Mouse (Mus musculus) heart, embryonic 12.5 days (tissue): ENCODE results near the gene Slc4a1. TPM values are rescaled to one million over a fixed set of nuclear protein-coding genes. Genes with fewer than 3 reads are reported as not detected.
A peak's percentile ranks its signal among the peaks of the same experiment; 100 is the strongest.

Experiments used
- ATAC-seq: fragments of 200-750 bp; cut with Nextera tagmentation; 2 replicates; pipeline ENCODE4 v1.8.0; 2017; ENCODE audit warnings: moderate TSS enrichment, moderate library complexity; ENCODE audit not compliant: insufficient number of reproducible peaks, low FRiP score
- H3K27ac ChIP-seq: fragments of 300-500 bp; sonication (generic); 2 replicates; pipeline ENCODE4 v1.5.1; 2016; ENCODE audit warnings: mild to moderate bottlenecking, moderate library complexity; ENCODE audit not compliant: poor library complexity, severe bottlenecking
- H3K27me3 ChIP-seq: fragments of 300-500 bp; sonication (generic); replicated peaks from 2 replicates; pipeline ENCODE4 v1.6.1; 2016; ENCODE audit warnings: mild to moderate bottlenecking, moderate library complexity
- H3K36me3 ChIP-seq: fragments of 300-500 bp; sonication (generic); 2 replicates; pipeline ENCODE4 v1.6.1; 2016; ENCODE audit warnings: mild to moderate bottlenecking, moderate library complexity
- H3K4me1 ChIP-seq: fragments of 300-500 bp; sonication (generic); replicated peaks from 2 replicates; pipeline ENCODE4 v1.6.1; 2016; ENCODE audit warnings: mild to moderate bottlenecking
- H3K4me2 ChIP-seq: fragments of 300-500 bp; sonication (generic); 2 replicates; pipeline ENCODE4 v1.6.1; 2016; ENCODE audit warnings: mild to moderate bottlenecking, moderate library complexity
- H3K4me3 ChIP-seq: fragments of 300-500 bp; sonication (generic); 2 replicates; pipeline ENCODE4 v1.5.1; 2016; ENCODE audit warnings: mild to moderate bottlenecking
- H3K9ac ChIP-seq: fragments of 300-500 bp; sonication (generic); 2 replicates; pipeline ENCODE4 v1.6.1; 2016; ENCODE audit warnings: mild to moderate bottlenecking, moderate library complexity
- H3K9me3 ChIP-seq: fragments of 300-500 bp; sonication (generic); replicated peaks from 2 replicates; pipeline ENCODE4 v1.6.1; 2016; ENCODE audit warnings: mild to moderate bottlenecking, moderate library complexity
- WGBS: fragments of 180-500 bp; shearing (Covaris S2); methylation state at CpG from one replicate; pipeline ENCODE4 v1.1.7; 2016; 5-methylcytosine and 5-hydroxymethylcytosine counted together
- polyA plus RNA-seq: library from polyadenylated mRNA; unstranded; fragments of >200 nt; fragmentation: Nextera tagmentation; extraction: Ambion mirVana; gene quantifications from 2 replicates; pipeline ENCODE4 v1.2.1, GENCODE M21; 2016

The Slc4a1 gene
- polyA plus RNA-seq, 1 experiment from 2014 or later = 116 TPM

GRCm38 (mm10) chr11:102406900-102407833 lies 41.2 kb upstream of the Slc4a1 start:
- H3K27ac ChIP-seq = peak overlapping the region; percentile 98
- peak overlapping the region; percentile 81 for H3K4me3 ChIP-seq
- no peaks in the 10 kb centered on the region for H3K9me3 ChIP-seq
- H3K9ac ChIP-seq = peak overlapping the region; percentile 94
- under 1% methylated on average over 85 of the region's 85 CpGs for WGBS
- ATAC-seq = peak; percentile 85
- H3K4me2 ChIP-seq = peak overlapping the region; percentile 84
- H3K4me1 ChIP-seq = peaks cover 34% of the 10 kb centered on the region
- H3K27me3 ChIP-seq = peaks cover 9% of the 10 kb centered on the region
- peaks cover 35% of the 10 kb centered on the region for H3K36me3 ChIP-seq

- peak overlapping the region; percentile 84 for H3K4me2 ChIP-seq
- H3K4me3 ChIP-seq = peak overlapping the region; percentile 81
- no peak for ATAC-seq
- H3K27ac ChIP-seq = peak overlapping the region; percentile 98
- H3K36me3 ChIP-seq = peaks cover 39% of the 10 kb centered on the region
- no peaks in the 10 kb centered on the region for H3K9me3 ChIP-seq
- peak overlapping the region; percentile 94 for H3K9ac ChIP-seq
- WGBS = 5% methylated on average over 3 of the region's 3 CpGs
- H3K4me1 ChIP-seq = peaks cover 31% of the 10 kb centered on the region
- H3K27me3 ChIP-seq = peaks cover 17% of the 10 kb centered on the region
Observed at GRCm38 (mm10) chr11:102406401-102406800, 40.4 kb upstream of the Slc4a1 start.

- Histone ChIP-seq H3K4me1 (peaks cover 26% of the 10 kb centered on the region), H3K27ac (no peak overlapping the region), H3K4me3 (peak overlapping the region; percentile 81), H3K36me3 (peaks cover 39% of the 10 kb centered on the region), H3K4me2 (peak overlapping the region; percentile 84), H3K27me3 (peaks cover 24% of the 10 kb centered on the region), H3K9ac (peak overlapping the region; percentile 94), H3K9me3 (no peaks in the 10 kb centered on the region)
- no peak for ATAC-seq
- WGBS = 79% methylated on average over 11 of the region's 11 CpGs
Observed at GRCm38 (mm10) chr11:102405544-102406285, 39.7 kb upstream of the Slc4a1 start.

GRCm38 (mm10) chr11:102404161-102405010 lies 38.4 kb upstream of the Slc4a1 start:
- WGBS = 85% methylated on average over 18 of the region's 18 CpGs
- Histone ChIP-seq H3K9ac (no peak overlapping the region), H3K4me2 (no peak overlapping the region), H3K4me3 (no peak overlapping the region), H3K9me3 (no peaks in the 10 kb centered on the region), H3K27me3 (peaks cover 37% of the 10 kb centered on the region), H3K4me1 (peaks cover 31% of the 10 kb centered on the region), H3K36me3 (peaks cover 39% of the 10 kb centered on the region), H3K27ac (no peak overlapping the region)
- ATAC-seq = no peak

- H3K4me2 ChIP-seq = no peak overlapping the region
- WGBS = 94% methylated on average over 11 of the region's 11 CpGs
- H3K27me3 ChIP-seq = peaks cover 44% of the 10 kb centered on the region
- no peak overlapping the region for H3K27ac ChIP-seq
- H3K4me1 ChIP-seq = peaks cover 30% of the 10 kb centered on the region
- no peak overlapping the region for H3K9ac ChIP-seq
- ATAC-seq = no peak
- H3K9me3 ChIP-seq = no peaks in the 10 kb centered on the region
- peaks cover 39% of the 10 kb centered on the region for H3K36me3 ChIP-seq
- no peak overlapping the region for H3K4me3 ChIP-seq
Observed at GRCm38 (mm10) chr11:102403657-102404056, 37.7 kb upstream of the Slc4a1 start.

DNA sequence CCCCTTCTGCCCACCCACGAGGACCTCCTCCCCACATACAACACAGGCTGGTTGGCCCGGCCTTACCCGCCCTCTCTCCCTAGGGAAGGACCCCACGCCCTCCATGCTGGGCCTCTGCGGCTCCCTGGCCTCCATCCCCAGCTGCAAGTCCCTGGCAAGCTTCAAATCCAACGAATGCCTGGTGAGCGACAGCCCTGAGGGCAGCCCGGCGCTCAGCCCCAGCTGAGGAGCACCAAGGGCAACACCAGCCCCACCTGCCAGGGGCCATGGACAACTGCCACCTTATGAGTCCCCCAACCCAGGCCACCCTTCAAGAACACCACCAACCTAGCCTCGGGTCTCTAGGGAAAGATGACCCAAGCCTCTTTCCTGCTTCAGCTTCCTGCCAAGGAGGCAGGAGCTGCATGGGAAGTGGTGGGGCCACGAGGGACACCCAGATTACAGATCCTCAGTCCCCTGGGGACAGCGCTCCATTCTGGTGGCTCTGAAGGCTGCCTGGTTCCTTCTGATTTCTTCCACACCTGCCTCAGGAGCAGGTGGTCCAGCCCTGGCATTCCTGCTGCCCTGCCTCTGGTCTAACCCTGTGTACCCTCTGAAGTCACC lies 36.0 kb upstream of the Slc4a1 start:
- H3K4me1 ChIP-seq = peaks cover 30% of the 10 kb centered on the region
- H3K9ac ChIP-seq = no peak overlapping the region
- peaks cover 60% of the 10 kb centered on the region for H3K27me3 ChIP-seq
- H3K4me2 ChIP-seq = no peak overlapping the region
- peaks cover 39% of the 10 kb centered on the region for H3K36me3 ChIP-seq
- no peak for ATAC-seq
- H3K4me3 ChIP-seq = no peak overlapping the region
- H3K27ac ChIP-seq = no peak overlapping the region
- 62% methylated on average over 12 of the region's 12 CpGs for WGBS
- H3K9me3 ChIP-seq = no peaks in the 10 kb centered on the region

- peaks cover 72% of the 10 kb centered on the region for H3K27me3 ChIP-seq
- no peak overlapping the region for H3K9ac ChIP-seq
- H3K4me2 ChIP-seq = no peak overlapping the region
- H3K4me3 ChIP-seq = no peak overlapping the region
- H3K27ac ChIP-seq = no peak overlapping the region
- peaks cover 36% of the 10 kb centered on the region for H3K36me3 ChIP-seq
- no peaks in the 10 kb centered on the region for H3K9me3 ChIP-seq
- ATAC-seq = no peak
- H3K4me1 ChIP-seq = peaks cover 20% of the 10 kb centered on the region
- 17% methylated on average over 12 of the region's 12 CpGs for WGBS
Observed at GRCm38 (mm10) chr11:102400513-102401084, 34.6 kb upstream of the Slc4a1 start.

GRCm38 (mm10) chr11:102399610-102400072 lies 33.6 kb upstream of the Slc4a1 start:
- peaks cover 28% of the 10 kb centered on the region for H3K36me3 ChIP-seq
- H3K4me2 ChIP-seq = peak overlapping the region; percentile 65
- no peak for ATAC-seq
- H3K27ac ChIP-seq = no peak overlapping the region
- WGBS = under 1% methylated on average over 34 of the region's 34 CpGs
- peaks cover 16% of the 10 kb centered on the region for H3K4me1 ChIP-seq
- H3K9ac ChIP-seq = peak overlapping the region; percentile 26; the same call in 1 of the 2 replicates
- H3K27me3 ChIP-seq = peaks cover 82% of the 10 kb centered on the region
- no peaks in the 10 kb centered on the region for H3K9me3 ChIP-seq
- H3K4me3 ChIP-seq = peak overlapping the region; percentile 32

GRCm38 (mm10) chr11:102399107-102399506 lies 33.1 kb upstream of the Slc4a1 start:
- H3K9me3 ChIP-seq = no peaks in the 10 kb centered on the region
- WGBS = 16% methylated on average over 15 of the region's 15 CpGs
- peaks cover 20% of the 10 kb centered on the region for H3K4me1 ChIP-seq
- ATAC-seq = no peak
- no peak overlapping the region for H3K27ac ChIP-seq
- H3K27me3 ChIP-seq = peaks cover 87% of the 10 kb centered on the region
- H3K4me2 ChIP-seq = no peak overlapping the region
- H3K36me3 ChIP-seq = peaks cover 23% of the 10 kb centered on the region
- H3K4me3 ChIP-seq = peak overlapping the region; percentile 32; the same call in 1 of the 2 replicates
- H3K9ac ChIP-seq = no peak overlapping the region
